ENCODE assay signal across 27 mouse cellular contexts in the genomic region with DNA sequence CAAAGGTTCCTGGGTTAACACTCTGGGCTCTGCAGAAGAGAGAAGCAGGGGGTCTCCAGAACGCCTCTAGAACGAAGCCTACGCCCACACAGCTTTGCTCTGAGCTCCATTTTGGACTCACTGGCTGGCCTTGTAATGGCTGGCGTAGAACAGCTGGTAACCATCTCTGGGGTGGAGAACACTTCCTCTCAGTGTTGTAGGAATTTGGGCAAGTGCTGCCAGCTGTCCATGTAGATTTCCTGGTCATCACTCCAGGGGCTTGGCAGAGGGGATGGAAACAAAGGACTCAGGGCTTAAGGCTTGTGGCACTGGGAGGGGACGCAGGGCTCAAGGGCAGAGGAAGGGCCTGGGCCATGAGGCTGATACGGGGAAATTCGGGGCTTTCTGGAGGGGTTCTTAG. TPM values are rescaled to one million over a fixed set of nuclear protein-coding genes. Genes with fewer than 3 reads are reported as not detected.
DNase-seq lines count a peak whose midpoint lies in the region; ATAC-seq lines count a peak whose summit lies in the region.
"Had no signal": no experiment of that assay in that cellular context is flagged by ENCODE, and none has a peak within 500 bp of the region (broad histone marks: within the 10 kb centered on the region; RNA-seq: fewer than 3 reads in every experiment).

No protein-coding gene starts in this region.

- peak; percentile 3 for DNase-seq in adrenal gland, postnatal 14 days
- DNase-seq in adrenal gland, postnatal 4 days (ENCODE audit: low spot score in 2 of 2): no peak
- peak; percentile 4 for DNase-seq in thymus, postnatal 4 days
- no peak for DNase-seq in thymus, postnatal 25 days
- peak; percentile 63 for DNase-seq in lung, postnatal 25 days (ENCODE audit: low spot score)
- DNase-seq: cerebellum, adult 11 months; embryo, embryonic 11 days; kidney, adult 8-10 months; kidney, postnatal 36 days; thymus, adult 2 months had no signal

- no peak overlapping the region for H3K27ac ChIP-seq in hindbrain, embryonic 16.5 days (ENCODE audit: low read depth, low read length)
- H3K27ac ChIP-seq: forebrain, embryonic 15.5 days; hindbrain, embryonic 13.5 days; liver, embryonic 12.5 days; midbrain, embryonic 12.5 days; neural tube, embryonic 12.5 days had no signal

- H3K36me3 ChIP-seq in hindbrain, embryonic 16.5 days (ENCODE audit: control insufficient read depth, insufficient read depth, low read length): no peaks in the 10 kb centered on the region
- H3K36me3 ChIP-seq: forebrain, embryonic 15.5 days; heart, embryonic 12.5 days; hindbrain, embryonic 13.5 days; liver, embryonic 12.5 days; midbrain, embryonic 12.5 days; neural tube, embryonic 12.5 days had no signal

- no peak overlapping the region for H3K4me3 ChIP-seq in hindbrain, embryonic 16.5 days (ENCODE audit: low read length)
- H3K4me3 ChIP-seq: forebrain, embryonic 15.5 days; heart, embryonic 12.5 days; hindbrain, embryonic 13.5 days; liver, embryonic 12.5 days; midbrain, embryonic 12.5 days; neural tube, embryonic 12.5 days had no signal

- WGBS in hindbrain, embryonic 16.5 days: 90% methylated on average over 7 of the region's 7 CpGs

- H3K9me3 ChIP-seq in hindbrain, embryonic 16.5 days (ENCODE audit: control insufficient read depth, low read length): no peaks in the 10 kb centered on the region
- H3K9me3 ChIP-seq: forebrain, embryonic 15.5 days; heart, embryonic 12.5 days; hindbrain, embryonic 13.5 days; liver, embryonic 12.5 days; midbrain, embryonic 12.5 days; neural tube, embryonic 12.5 days had no signal

- H3K27me3 ChIP-seq in hindbrain, embryonic 16.5 days (replicated peaks; ENCODE audit: control insufficient read depth, insufficient read depth, low read length): no peaks in the 10 kb centered on the region
- H3K27me3 ChIP-seq: CH12.LX; forebrain, embryonic 15.5 days; heart, embryonic 12.5 days; hindbrain, embryonic 13.5 days; liver, embryonic 12.5 days; midbrain, embryonic 12.5 days; neural tube, embryonic 12.5 days had no signal

- peaks cover 2% of the 10 kb centered on the region; the same call in 1 of the 2 replicates for H3K4me1 ChIP-seq in hindbrain, embryonic 16.5 days (ENCODE audit: control insufficient read depth, insufficient read depth, low read depth, low read length)
- H3K4me1 ChIP-seq: forebrain, embryonic 15.5 days had no signal

- ATAC-seq in hindbrain, embryonic 16.5 days: no peak
- ATAC-seq in frontal cortex, adult (ENCODE audit: low TSS enrichment): no peak
- ATAC-seq: forebrain, embryonic 15.5 days; liver, embryonic 12.5 days had no signal

- no peak overlapping the region for H3K9ac ChIP-seq in hindbrain, embryonic 16.5 days (ENCODE audit: low read depth, low read length)
- H3K9ac ChIP-seq: forebrain, embryonic 15.5 days; heart, embryonic 12.5 days; hindbrain, embryonic 13.5 days; liver, embryonic 12.5 days; midbrain, embryonic 12.5 days; neural tube, embryonic 12.5 days had no signal

- no peak overlapping the region for H3K4me2 ChIP-seq in hindbrain, embryonic 16.5 days (ENCODE audit: low read length)
- H3K4me2 ChIP-seq: forebrain, embryonic 15.5 days; heart, embryonic 12.5 days; hindbrain, embryonic 13.5 days; liver, embryonic 12.5 days; midbrain, embryonic 12.5 days; neural tube, embryonic 12.5 days had no signal

RNA-seq across cellular contexts. Expression of gene Ackr2, which starts 3.7 kb away (rescaled TPM):
- total RNA-seq in adrenal gland, postnatal 14 days (2021): 1.4 and 2.1 TPM in 2 replicates
- total RNA-seq in adrenal gland, postnatal 4 days (2021): 1 to 10 TPM in 1 of 2 experiments, under 1 TPM in 1; 0.90 to 1.6 TPM
- 3.5 and 3.8 TPM in 2 replicates for polyA plus RNA-seq in hindbrain, embryonic 16.5 days (2015; fragmentation: Nextera tagmentation; extraction: Ambion mirVana)
- total RNA-seq: MEL had no signal

RNA-seq across cellular contexts. Expression of gene Cyp8b1, which starts 21.7 kb away (rescaled TPM):
- 1.6 and 10.7 TPM in 2 replicates for total RNA-seq in adrenal gland, postnatal 14 days (2021)
- total RNA-seq in adrenal gland, postnatal 4 days (2021): 10 to 100 TPM in 1 of 2 experiments, under 1 TPM in 1; 0.92 to 12.2 TPM
- not detected in 2 replicates for polyA plus RNA-seq in hindbrain, embryonic 16.5 days (2015; fragmentation: Nextera tagmentation; extraction: Ambion mirVana)
- total RNA-seq: CH12.LX; gastrocnemius, adult 18-20 months; layer of hippocampus, postnatal 10 days; left cerebral cortex, adult 8-10 months; MEL; monocyte, adult 5-6 weeks had no signal
- polyA plus RNA-seq: forebrain, embryonic 15.5 days; heart, embryonic 12.5 days; hindbrain, embryonic 13.5 days; intestine, embryonic 14.5 days; limb, embryonic 11.5 days; midbrain, embryonic 12.5 days; neural tube, embryonic 12.5 days; small intestine, adult 2 months had no signal

RNA-seq across cellular contexts. Expression of gene Higd1a, which starts 36.3 kb away (rescaled TPM):
- 112 and 114 TPM in 2 replicates for total RNA-seq in adrenal gland, postnatal 14 days (2021)
- total RNA-seq in adrenal gland, postnatal 4 days (2021): 10 to 100 TPM; 63.8 to 68.9 TPM
- 160 and 166 TPM in 2 replicates for polyA plus RNA-seq in hindbrain, embryonic 16.5 days (2015; fragmentation: Nextera tagmentation; extraction: Ambion mirVana)

RNA-seq across cellular contexts. Expression of gene Ccdc13, which starts 55.2 kb away (rescaled TPM):
- total RNA-seq in adrenal gland, postnatal 14 days (2021): 0.86 and 1.1 TPM in 2 replicates
- 1 to 10 TPM; 1.8 to 2.8 TPM for total RNA-seq in adrenal gland, postnatal 4 days (2021)
- polyA plus RNA-seq in hindbrain, embryonic 16.5 days (2015; fragmentation: Nextera tagmentation; extraction: Ambion mirVana): 2.8 and 3.6 TPM in 2 replicates
- total RNA-seq: MEL; monocyte, adult 5-6 weeks had no signal
- polyA plus RNA-seq: liver, embryonic 12.5 days had no signal

RNA-seq across cellular contexts. Expression of gene Fam198a, which starts 56.3 kb away (rescaled TPM):
- 2.1 and 2.5 TPM in 2 replicates for total RNA-seq in adrenal gland, postnatal 14 days (2021)
- total RNA-seq in adrenal gland, postnatal 4 days (2021): 1 to 10 TPM; 6.8 to 8.4 TPM
- polyA plus RNA-seq in hindbrain, embryonic 16.5 days (2015; fragmentation: Nextera tagmentation; extraction: Ambion mirVana): 2.9 and 3.1 TPM in 2 replicates
- total RNA-seq: monocyte, adult 5-6 weeks had no signal

Comparison
In these comparisons a context has a peak if more than half of its experiments do, and no peak if none do; other contexts are left out.
1. DNase-seq: peak in adrenal gland, postnatal 14 days (single experiment), thymus, postnatal 4 days (single experiment) and lung, postnatal 25 days (single experiment); none in adrenal gland, postnatal 4 days (0 of 2) and thymus, postnatal 25 days (single experiment).